In genomic region chr7:90146321-90146720, GRCm38 (mm10) we compare ENCODE assay signal across 9 mouse cellular contexts. TPM values are rescaled to one million over a fixed set of nuclear protein-coding genes. Genes with fewer than 3 reads are reported as not detected.
DNase-seq lines count a peak whose midpoint lies in the region; TF ChIP-seq lines count a peak whose summit lies in the region.
"Had no signal": no experiment of that assay in that cellular context is flagged by ENCODE, and none has a peak within 500 bp of the region (broad histone marks: within the 10 kb centered on the region; RNA-seq: fewer than 3 reads in every experiment).

No protein-coding gene starts in this region.

- TF ChIP-seq CTCF in CH12.LX (conservative IDR thresholded peaks at IDR 0.05 in 1 of 2, IDR thresholded peaks at IDR 0.05 in 1 of 2; ENCODE audit: low read depth in 2 of 2, low read length in 2 of 2), result no peak

- H3K36me3 ChIP-seq in CH12.LX (replicated peaks in 1 of 2; ENCODE audit: control insufficient read depth in 1 of 2, insufficient read depth in 1 of 2, low read length in 1 of 2), result peaks cover 3 to 8% of the 10 kb centered on the region in 2 experiments
- H3K36me3 ChIP-seq in heart, embryonic 10.5 days, result no peaks in the 10 kb centered on the region
- H3K36me3 ChIP-seq in megakaryocyte, embryonic 14.5 days (replicated peaks; ENCODE audit: low read length), result peaks cover 12% of the 10 kb centered on the region
- H3K36me3 ChIP-seq: embryonic facial prominence, embryonic 15.5 days had no signal

- H3K27ac ChIP-seq in CH12.LX (ENCODE audit: insufficient read depth, low read depth), result peak overlapping the region; percentile 86; the same call in 1 of the 2 replicates
- peak overlapping the region; percentile 78; the same call in 1 of the 2 replicates for H3K27ac ChIP-seq in heart, embryonic 10.5 days
- H3K27ac ChIP-seq: embryonic facial prominence, embryonic 15.5 days had no signal

- no peaks in the 10 kb centered on the region for H3K9me3 ChIP-seq in CH12.LX (replicated peaks; ENCODE audit: low read length)
- H3K9me3 ChIP-seq in heart, embryonic 10.5 days, result no peaks in the 10 kb centered on the region
- no peaks in the 10 kb centered on the region for H3K9me3 ChIP-seq in megakaryocyte, embryonic 14.5 days
- H3K9me3 ChIP-seq: embryonic facial prominence, embryonic 15.5 days had no signal

- dilution Hi-C loops in CH12.LX (cut with MboI; ENCODE audit: extremely low pct_ligation_motif_present, extremely low pct_unique_long_range_greater_than_20kb, low sequenced_read_pairs), result no loop called here

- TF ChIP-seq POLR2A in CH12.LX (IDR thresholded peaks at IDR 0.05; ENCODE audit: low read depth, low read length), result peak; percentile 22; the same call in 1 of the 2 replicates

- TF ChIP-seq RAD21 in CH12.LX (IDR thresholded peaks at IDR 0.05; ENCODE audit: low read depth, low read length), result no peak; the same call in 1 of the 2 replicates

- DNase-seq in heart, adult 18-20 months, result peak; percentile 44 to 49
- no peak for DNase-seq in heart, postnatal 4 days
- DNase-seq in CH12.LX (ENCODE audit: extremely low read depth), result peak; percentile 77
- DNase-seq in heart, embryonic 10.5 days (ENCODE audit: low spot score), result no peak
- no peak for DNase-seq in adrenal gland, postnatal 14 days
- DNase-seq in thymus, postnatal 36 days, result no peak
- DNase-seq in testis, postnatal 14 days (ENCODE audit: low spot score), result no peak

- H3K4me3 ChIP-seq in CH12.LX (replicated peaks in 1 of 3; ENCODE audit: low read depth in 2 of 3, low read length in 2 of 3, poor library complexity in 1 of 3), result peak overlapping the region; percentile 2 to 37 (median 29)
- peak overlapping the region; percentile 20; the same call in 1 of the 2 replicates for H3K4me3 ChIP-seq in heart, embryonic 10.5 days
- peak overlapping the region; percentile 86 for H3K4me3 ChIP-seq in megakaryocyte, embryonic 14.5 days (replicated peaks)
- H3K4me3 ChIP-seq: embryonic facial prominence, embryonic 15.5 days had no signal

- peak overlapping the region; percentile 69 for H3K9ac ChIP-seq in CH12.LX (ENCODE audit: insufficient read depth, low read depth)
- H3K9ac ChIP-seq: embryonic facial prominence, embryonic 15.5 days had no signal

- 27% methylated on average over 1 of the region's 1 CpGs for WGBS in heart, embryonic 10.5 days

- H3K4me1 ChIP-seq in CH12.LX (ENCODE audit: control insufficient read depth in 1 of 2, insufficient read depth in 2 of 2), result peaks cover 8 to 71% of the 10 kb centered on the region in 2 experiments
- peaks cover 46% of the 10 kb centered on the region for H3K4me1 ChIP-seq in heart, embryonic 10.5 days
- H3K4me1 ChIP-seq in megakaryocyte, embryonic 14.5 days, result peaks cover 74% of the 10 kb centered on the region

- no peaks in the 10 kb centered on the region for H3K27me3 ChIP-seq in CH12.LX (replicated peaks)
- H3K27me3 ChIP-seq in heart, embryonic 10.5 days (ENCODE audit: insufficient read depth, poor library complexity, severe bottlenecking), result no peaks in the 10 kb centered on the region
- H3K27me3 ChIP-seq in megakaryocyte, embryonic 14.5 days (replicated peaks), result no peaks in the 10 kb centered on the region
- H3K27me3 ChIP-seq: embryonic facial prominence, embryonic 15.5 days had no signal

- peak overlapping the region; percentile 98 for H3K4me2 ChIP-seq in CH12.LX (ENCODE audit: insufficient read depth, low read depth, poor library complexity, severe bottlenecking)
- H3K4me2 ChIP-seq: embryonic facial prominence, embryonic 15.5 days had no signal

- in situ Hi-C loops in CH12.LX (cut with MboI; ENCODE audit: low pct_ligation_motif_present, low pct_unique_long_range_greater_than_20kb, low sequenced_read_pairs), result no loop called here

- TF ChIP-seq EP300 in CH12.LX (IDR thresholded peaks at IDR 0.05; ENCODE audit: low read length), result peak; percentile 68

- peaks cover 58% of the 10 kb centered on the region for H3K79me2 ChIP-seq in CH12.LX (replicated peaks; ENCODE audit: control insufficient read depth, extremely low read depth, insufficient read depth, poor library complexity, severe bottlenecking)

TF ChIP-seq in CH12.LX, 34 proteins besides CTCF, POLR2A, EP300 and RAD21:
- TF ChIP-seq GABPA (IDR thresholded peaks at IDR 0.05; ENCODE audit: insufficient replicate concordance, low read depth, low read length) (no peak), ETS1 (conservative IDR thresholded peaks at IDR 0.05; ENCODE audit: low read depth, low read length) (peak; percentile 76), MAX (IDR thresholded peaks at IDR 0.05; ENCODE audit: low read length) (peak; percentile 33; the same call in 1 of the 2 replicates), IRF4 (IDR thresholded peaks at IDR 0.05; ENCODE audit: low read depth, low read length) (peak; percentile 59; the same call in 1 of the 2 replicates), JUND (conservative IDR thresholded peaks at IDR 0.05; ENCODE audit: low read depth, low read length) (peak; percentile 88), BHLHE40 (IDR thresholded peaks at IDR 0.05; ENCODE audit: low read depth, low read length) (peak; percentile 49), UBTF (IDR thresholded peaks at IDR 0.05; ENCODE audit: low read depth, low read length) (no peak), MEF2A (IDR thresholded peaks at IDR 0.05; ENCODE audit: borderline replicate concordance, low read depth, low read length) (peak; percentile 99), SIN3A (IDR thresholded peaks at IDR 0.05; ENCODE audit: low read length) (peak; percentile 46), MXI1 (IDR thresholded peaks at IDR 0.05; ENCODE audit: low read depth, low read length) (peak; percentile 80; the same call in 1 of the 2 replicates), NRF1 (IDR thresholded peaks at IDR 0.05; ENCODE audit: low read depth, low read length) (no peak), TBP (conservative IDR thresholded peaks at IDR 0.05; ENCODE audit: low read depth, low read length) (peak; percentile 84), MYC (IDR thresholded peaks at IDR 0.05; ENCODE audit: low read depth, low read length) (0 out of 2 replicates have a peak, but pooled peaks have one; percentile 71), JUN (IDR thresholded peaks at IDR 0.05; ENCODE audit: insufficient read depth, low read depth, low read length) (peak; percentile 96), CHD1 (IDR thresholded peaks at IDR 0.05; ENCODE audit: low read depth, low read length) (0 out of 2 replicates have a peak, but pooled peaks have one; percentile 10)

RNA-seq across cellular contexts. Expression of gene Picalm, which starts 16.3 kb away (rescaled TPM):
- total RNA-seq in heart, adult 18-20 months (2021), result 100 to 1,000 TPM; 114 to 129 TPM
- 100 to 1,000 TPM; 274 to 301 TPM for total RNA-seq in heart, postnatal 4 days (2021)
- 26.1 and 27.6 TPM in 2 replicates for total RNA-seq in CH12.LX (2012; rRNA removed)
- total RNA-seq in CH12.LX (2014; rRNA removed), result 94.3 and 101 TPM in 2 replicates
- 53.2 and 53.4 TPM in 2 replicates for polyA plus RNA-seq in CH12.LX (2012; ENCODE audit: insufficient read length, low read depth)
- polyA plus RNA-seq in heart, embryonic 10.5 days (2016; fragmentation: Nextera tagmentation; extraction: Ambion mirVana), result 29.5 and 29.8 TPM in 2 replicates
- polyA plus RNA-seq in megakaryocyte, embryonic 14.5 days (2012; ENCODE audit: insufficient read depth, low replicate concordance), result 16.1 and 47.5 TPM in 2 replicates
- 207 and 216 TPM in 2 replicates for total RNA-seq in adrenal gland, postnatal 14 days (2021)

Comparison
In these comparisons a context has a peak if more than half of its experiments do, and no peak if none do; other contexts are left out.
1. DNase-seq: peak in heart, adult 18-20 months (2 of 2) and CH12.LX (single experiment); none in heart, postnatal 4 days (single experiment), heart, embryonic 10.5 days (single experiment), adrenal gland, postnatal 14 days (single experiment), thymus, postnatal 36 days (0 of 2) and testis, postnatal 14 days (single experiment).
2. H3K4me3 ChIP-seq: peak in every context shown above with its lines; median percentile 86 in megakaryocyte, embryonic 14.5 days; 29 in CH12.LX; 20 in heart, embryonic 10.5 days.